Mouse (Mus musculus): Measurements from ENCODE around the gene Gpr39.

DNA sequence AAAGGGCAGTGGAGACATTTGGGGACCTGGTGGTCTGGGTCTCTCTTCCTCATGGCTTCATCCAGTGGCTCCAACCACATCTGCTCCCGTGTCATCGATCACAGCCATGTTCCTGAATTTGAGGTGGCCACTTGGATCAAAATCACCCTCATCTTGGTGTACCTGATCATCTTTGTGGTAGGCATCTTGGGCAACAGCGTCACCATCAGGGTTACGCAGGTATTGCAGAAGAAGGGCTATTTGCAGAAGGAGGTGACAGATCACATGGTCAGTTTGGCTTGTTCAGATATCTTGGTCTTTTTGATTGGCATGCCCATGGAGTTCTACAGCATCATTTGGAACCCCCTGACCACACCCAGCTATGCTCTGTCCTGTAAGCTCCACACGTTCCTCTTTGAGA is 491 bp downstream of the Gpr39 start:
- peak; percentile 34 for TF ChIP-seq CTCF (IDR thresholded peaks at IDR 0.05; ENCODE audit: control insufficient read depth, insufficient read depth, insufficient read length)
- no peak for TF ChIP-seq CEBPB (IDR thresholded peaks at IDR 0.05; ENCODE audit: low read depth)
- TF ChIP-seq MAX (IDR thresholded peaks at IDR 0.05): no peak
